Mouse (Mus musculus): ENCODE measurements at regions not wholly inside any gene's neighbourhood (a gene's known extent, or its start where the extent isn't known, plus 50 kb on each side); places are given as distances from the start of the nearest gene placed in this dataset.

- DNase-seq = no peak
Measured at GRCm38 (mm10) chr2:110426881-110427280, 63.9 kb upstream of the Fibin start.

GRCm38 (mm10) chr2:110452694-110453093 lies 89.7 kb upstream of the Fibin start:
- no peak for DNase-seq

GRCm38 (mm10) chr2:110472307-110472995 lies 109.5 kb upstream of the Fibin start:
- no peak for DNase-seq

GRCm38 (mm10) chr2:110476591-110476990 lies 113.6 kb upstream of the Fibin start:
- DNase-seq = no peak

- DNase-seq = no peak
Measured at GRCm38 (mm10) chr2:110481327-110481726, 115.8 kb upstream of the Slc5a12 start.

GRCm38 (mm10) chr2:110486201-110486600 lies 110.9 kb upstream of the Slc5a12 start:
- no peak for DNase-seq

GRCm38 (mm10) chr2:110486724-110487123 lies 110.4 kb upstream of the Slc5a12 start:
- DNase-seq = peak; percentile 20

- DNase-seq = no peak
Measured at GRCm38 (mm10) chr2:110487950-110488349, 109.1 kb upstream of the Slc5a12 start.

- DNase-seq = no peak
Measured at GRCm38 (mm10) chr2:110501786-110502185, 95.3 kb upstream of the Slc5a12 start.

- no peak for DNase-seq
Measured at GRCm38 (mm10) chr2:110508162-110508748, 88.8 kb upstream of the Slc5a12 start.

- no peak for DNase-seq
Measured at GRCm38 (mm10) chr2:110523173-110523803, 73.8 kb upstream of the Slc5a12 start.

- DNase-seq = no peak
Measured at GRCm38 (mm10) chr2:110528191-110528590, 68.9 kb upstream of the Slc5a12 start.

- no peak for DNase-seq
Measured at GRCm38 (mm10) chr2:110540140-110540539, 57.0 kb upstream of the Slc5a12 start.

GRCm38 (mm10) chr2:110540570-110541357 lies 56.3 kb upstream of the Slc5a12 start:
- no peak for DNase-seq

- no peak for DNase-seq
Measured at GRCm38 (mm10) chr2:110541358-110541737, 55.8 kb upstream of the Slc5a12 start.
